Mouse (Mus musculus): ENCODE measurements around the gene Frmd4a. TPM values are rescaled to one million over a fixed set of nuclear protein-coding genes. Genes with fewer than 3 reads are reported as not detected.

Gene Frmd4a
- polyA plus RNA-seq, 1 experiment: 9.9 TPM

DNA sequence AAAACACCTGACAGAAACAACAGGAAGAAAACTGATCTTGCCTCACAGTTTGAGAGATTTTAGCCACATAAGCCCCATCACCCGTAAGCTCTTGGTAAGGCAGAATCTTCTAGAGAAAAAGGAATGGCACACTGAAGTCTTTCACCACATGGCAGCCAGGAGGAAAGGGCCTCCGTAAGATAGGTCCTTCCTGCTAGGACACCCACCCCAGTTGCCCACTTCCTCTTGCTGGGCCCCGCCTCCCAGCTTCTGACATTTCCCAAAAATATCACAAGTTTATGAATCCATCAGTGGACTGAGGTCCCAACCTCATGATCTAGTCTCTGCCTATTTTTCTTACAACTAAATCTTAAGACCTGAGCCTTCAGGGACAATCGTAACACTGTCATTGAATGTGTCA is 373.6 kb downstream of the Frmd4a start:
- no peak for DNase-seq (ENCODE audit: low read depth)

- no peak for DNase-seq (ENCODE audit: low read depth)
Measured at GRCm38 (mm10) chr2:4391678-4392085, 374.2 kb downstream of the Frmd4a start.

DNA sequence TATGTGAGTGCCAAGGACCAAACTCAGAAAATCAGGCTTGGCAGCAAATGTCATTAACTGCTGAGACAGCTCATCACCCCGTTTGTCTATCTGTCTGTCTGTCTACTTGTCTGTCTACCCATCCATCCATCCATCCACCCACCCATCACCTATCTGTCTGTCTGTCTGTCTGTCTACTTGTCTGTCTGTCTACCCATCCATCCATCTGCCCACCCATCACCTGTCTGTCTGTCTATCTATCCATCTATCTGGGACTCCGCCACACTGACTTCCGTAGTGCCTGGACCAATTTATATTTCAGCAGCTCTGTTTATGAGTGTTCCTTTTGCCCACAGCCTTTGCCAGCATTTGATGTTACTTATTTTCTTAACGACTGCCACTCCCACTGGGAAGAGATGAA is 375.5 kb downstream of the Frmd4a start:
- no peak for DNase-seq (ENCODE audit: low read depth)

- no peak for DNase-seq (ENCODE audit: low read depth)
Measured at GRCm38 (mm10) chr2:4394641-4395040, 377.1 kb downstream of the Frmd4a start.

DNA sequence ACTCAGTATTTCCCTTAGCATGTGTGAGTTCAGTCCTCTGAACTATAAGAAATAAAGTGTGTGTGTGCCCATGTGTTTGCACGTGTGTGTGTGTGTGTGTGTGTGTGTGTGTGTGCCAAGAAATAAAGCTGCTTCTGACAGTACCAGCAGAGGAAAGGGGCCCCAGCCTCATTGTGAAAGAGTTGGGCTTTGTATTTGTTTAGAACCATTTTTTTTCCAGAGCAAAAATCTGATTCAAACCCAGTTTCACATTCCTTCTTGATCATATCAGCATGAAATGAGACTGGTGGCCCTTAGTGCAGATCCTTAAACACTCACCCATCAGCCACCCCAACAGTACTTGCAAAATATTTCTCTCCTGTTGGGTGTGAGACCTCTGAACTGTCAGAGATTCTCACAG is 382.2 kb downstream of the Frmd4a start:
- DNase-seq (ENCODE audit: low read depth): no peak

- DNase-seq (ENCODE audit: low read depth): no peak
Measured at GRCm38 (mm10) chr2:4400771-4401596, 383.5 kb downstream of the Frmd4a start.

DNA sequence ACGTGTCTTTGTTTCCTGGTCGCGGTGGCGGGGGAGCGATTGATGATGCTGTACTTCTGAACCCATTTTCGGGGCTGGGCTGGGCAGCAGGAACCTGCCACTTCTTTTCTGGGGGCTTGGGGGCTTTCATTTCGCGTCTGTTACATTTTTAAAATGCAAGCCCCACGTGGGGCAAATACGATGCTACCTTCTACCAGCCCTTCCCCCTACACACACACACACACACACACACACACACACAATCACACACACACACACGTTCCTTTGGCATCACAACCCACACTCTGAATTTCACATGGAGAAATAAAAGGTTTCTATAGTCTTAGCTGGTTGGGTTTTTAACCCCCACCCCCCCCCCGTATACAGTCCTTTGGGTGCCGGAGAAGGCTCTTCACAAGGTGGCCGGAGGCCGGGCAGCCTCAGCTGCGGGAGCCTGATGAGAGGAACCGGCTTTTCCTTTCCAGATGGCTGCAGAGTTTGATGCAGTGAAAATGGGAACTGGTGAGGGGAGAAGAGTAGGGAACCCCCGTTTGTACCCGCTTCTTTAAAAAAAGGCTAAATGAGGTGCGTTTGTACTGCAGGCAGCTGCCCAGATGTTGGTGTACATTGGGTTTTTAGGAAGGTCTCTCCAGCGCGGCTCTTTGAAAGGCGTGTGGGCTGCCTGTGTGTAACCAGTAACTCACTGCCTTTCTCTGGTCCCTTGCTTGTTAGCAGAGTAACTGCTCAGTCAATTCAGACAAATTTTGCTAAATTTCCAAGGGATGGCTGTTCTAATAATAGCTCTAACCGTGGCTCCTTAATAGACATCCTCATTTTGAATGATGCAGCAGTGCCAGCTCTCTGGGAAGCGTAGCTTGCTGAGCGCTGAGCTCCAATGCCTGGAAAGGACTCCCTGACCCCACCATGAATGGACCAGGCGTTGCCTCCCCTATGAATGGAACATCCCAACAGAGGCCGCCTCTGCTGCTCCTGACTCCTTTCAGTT is 384.4 kb downstream of the Frmd4a start:
- no peak for DNase-seq (ENCODE audit: low read depth)

- DNase-seq (ENCODE audit: low read depth): no peak
Measured at GRCm38 (mm10) chr2:4406977-4407376, 389.5 kb downstream of the Frmd4a start.

- DNase-seq (ENCODE audit: low read depth): no peak
Measured at GRCm38 (mm10) chr2:4409810-4410433, 392.4 kb downstream of the Frmd4a start.

DNA sequence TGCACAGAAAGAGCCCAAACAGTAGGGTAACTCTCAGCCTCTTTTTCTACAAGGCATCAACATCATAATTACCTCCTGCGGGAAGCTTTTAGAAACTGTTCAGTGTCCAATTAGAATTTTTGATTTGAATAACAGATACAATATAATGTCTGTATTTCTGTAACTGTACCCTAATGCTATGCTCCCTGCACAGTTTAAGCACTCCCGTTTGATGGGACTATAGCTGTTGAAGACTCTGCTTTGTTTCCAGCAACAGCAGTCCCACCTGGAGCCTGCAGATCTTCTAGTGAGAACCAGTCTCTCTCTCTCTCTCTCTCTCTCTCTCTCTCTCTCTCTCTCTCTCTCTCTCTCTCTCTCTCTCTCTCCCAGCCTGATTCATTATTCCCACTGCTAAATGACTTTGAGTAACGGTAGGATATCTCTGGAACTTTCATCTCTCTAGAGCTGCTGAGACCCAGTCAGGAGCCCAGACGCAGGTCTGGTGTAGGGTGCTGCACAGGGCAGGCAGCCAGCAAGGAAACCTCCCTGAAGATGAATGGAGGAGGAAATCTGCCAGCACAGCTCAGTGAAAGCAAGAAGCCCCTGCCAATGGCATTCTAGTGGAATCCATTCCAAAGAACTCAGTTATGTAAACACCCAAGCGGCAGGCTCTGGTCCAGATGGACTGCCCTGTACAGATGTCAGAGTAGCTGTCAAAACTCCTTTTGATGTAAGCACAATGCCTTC is 395.5 kb downstream of the Frmd4a start:
- DNase-seq (ENCODE audit: low read depth): no peak

GRCm38 (mm10) chr2:4413596-4414335 is 396.2 kb downstream of the Frmd4a start:
- DNase-seq (ENCODE audit: low read depth): no peak

- DNase-seq (ENCODE audit: low read depth): no peak
Measured at GRCm38 (mm10) chr2:4420679-4421312, 403.3 kb downstream of the Frmd4a start.

DNA sequence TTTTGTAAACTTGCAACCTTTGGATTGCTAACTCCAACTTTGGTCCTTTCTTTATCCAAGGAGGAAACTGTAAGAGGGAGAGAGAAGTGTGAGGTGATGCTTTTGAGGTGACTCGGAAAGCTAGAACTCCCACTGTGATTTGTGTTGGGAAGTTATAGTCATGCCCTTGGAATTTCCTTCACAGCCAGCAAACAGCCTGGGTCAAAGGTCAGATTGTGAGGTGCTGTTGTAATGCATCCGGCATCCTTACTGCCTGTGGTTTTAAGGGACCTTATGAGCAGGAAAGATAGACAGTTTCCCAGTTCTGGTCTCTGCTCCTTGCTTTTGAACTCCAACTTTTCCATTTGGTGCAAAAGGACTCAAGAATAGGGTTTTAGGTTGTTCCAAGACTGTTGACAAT is 404.2 kb downstream of the Frmd4a start:
- no peak for DNase-seq (ENCODE audit: low read depth)

- DNase-seq (ENCODE audit: low read depth): no peak
Measured at GRCm38 (mm10) chr2:4423896-4424295, 406.4 kb downstream of the Frmd4a start.

- DNase-seq (ENCODE audit: low read depth): no peak
Measured at GRCm38 (mm10) chr2:4428407-4428855, 410.9 kb downstream of the Frmd4a start.

DNA sequence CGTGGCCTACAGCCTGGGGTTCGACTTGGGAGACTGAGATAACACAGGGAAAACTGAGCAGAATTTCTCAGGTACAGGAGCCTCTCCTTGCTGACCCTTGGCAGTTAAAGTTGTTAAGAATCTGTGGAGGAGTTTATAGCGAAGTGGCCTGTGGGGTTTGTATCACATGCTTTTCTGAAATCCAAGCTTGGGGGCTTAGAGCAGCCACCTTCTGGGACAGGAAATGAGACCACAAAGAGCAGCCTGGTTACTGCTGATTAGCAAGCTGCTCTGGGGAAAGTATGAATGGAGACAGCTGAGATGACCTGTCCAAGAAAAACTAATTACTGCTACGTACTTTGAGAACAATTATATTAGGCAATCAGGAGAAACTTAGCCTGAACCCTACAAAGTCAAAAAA is 415.6 kb downstream of the Frmd4a start:
- no peak for DNase-seq (ENCODE audit: low read depth)

- no peak for DNase-seq (ENCODE audit: low read depth)
Measured at GRCm38 (mm10) chr2:4435051-4435450, 417.5 kb downstream of the Frmd4a start.

- no peak for DNase-seq (ENCODE audit: low read depth)
Measured at GRCm38 (mm10) chr2:4436361-4437231, 419.1 kb downstream of the Frmd4a start.

GRCm38 (mm10) chr2:4438739-4439138 is 421.2 kb downstream of the Frmd4a start:
- DNase-seq (ENCODE audit: low read depth): no peak

Data from gonadal fat pad, adult 2 months (tissue).